Mouse (Mus musculus): ENCODE data around the gene Nbeal1.

GRCm38 (mm10) chr1:60345712-60346111, 165.3 kb downstream of the Nbeal1 start:
- TF ChIP-seq POLR2A (IDR thresholded peaks at IDR 0.05; ENCODE audit: control insufficient read depth, low read depth, low read length) (no peak), CTCF (IDR thresholded peaks at IDR 0.05; ENCODE audit: control insufficient read depth, insufficient read depth, insufficient replicate concordance, low read depth, low read length) (no peak)

Measured in testis, adult 2 months (tissue).